Mouse (Mus musculus): ENCODE data around the gene Jam3. TPM values are rescaled to one million over a fixed set of nuclear protein-coding genes. Genes with fewer than 3 reads are reported as not detected.

Gene Jam3
- polyA plus RNA-seq, 1 experiment from 2014 or later: 1.5 TPM

- no peak overlapping the region for H3K9ac ChIP-seq (replicated peaks)
- no peak overlapping the region for H3K27ac ChIP-seq (ENCODE audit: low read depth)
- no peak for TF ChIP-seq CTCF (IDR thresholded peaks at IDR 0.05; ENCODE audit: low read depth)
- TF ChIP-seq EP300 (IDR thresholded peaks at IDR 0.05; ENCODE audit: low read depth): no peak
- 75% methylated on average over 13 of the region's 13 CpGs for WGBS (ENCODE audit: insufficient replicate concordance)
- H3K36me3 ChIP-seq (replicated peaks; ENCODE audit: insufficient read depth, low read length): no peaks in the 10 kb centered on the region
- no peak overlapping the region for H3K4me2 ChIP-seq (ENCODE audit: low read depth, low read length)
- no peaks in the 10 kb centered on the region for H3K4me1 ChIP-seq (ENCODE audit: insufficient read depth)
- ATAC-seq (no peak), DNase-seq (no peak)
- H3K4me3 ChIP-seq (ENCODE audit: low read depth, low read length): no peak overlapping the region
- no peaks in the 10 kb centered on the region for H3K9me3 ChIP-seq (ENCODE audit: low read length)
- no peaks in the 10 kb centered on the region for H3K27me3 ChIP-seq (ENCODE audit: insufficient read depth, low read length)
Observed at GRCm38 (mm10) chr9:27175241-27175640, 20.0 kb upstream of the Jam3 start.

DNA sequence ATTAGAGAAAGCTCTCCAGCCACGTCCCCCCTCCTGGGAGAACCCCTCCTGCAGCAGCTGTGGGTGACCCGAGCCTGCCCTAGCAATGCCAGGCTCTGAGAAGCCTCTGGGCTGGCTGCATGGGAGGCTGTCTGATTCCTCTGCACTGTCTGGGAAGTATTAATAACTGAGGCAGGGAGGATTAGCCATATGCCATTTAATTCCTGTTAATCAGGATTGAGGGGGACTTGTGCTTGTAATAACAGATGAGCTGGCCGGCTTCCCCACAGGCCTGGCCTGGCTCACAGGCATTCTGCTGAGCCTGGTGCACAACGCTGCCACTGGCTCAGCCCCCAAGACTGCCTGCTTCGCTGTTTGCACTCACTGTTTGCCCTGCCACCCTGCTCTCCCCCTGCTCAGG is 18.9 kb upstream of the Jam3 start:
- no peaks in the 10 kb centered on the region for H3K4me1 ChIP-seq (ENCODE audit: insufficient read depth)
- H3K36me3 ChIP-seq (replicated peaks; ENCODE audit: insufficient read depth, low read length): no peaks in the 10 kb centered on the region
- no peaks in the 10 kb centered on the region for H3K9me3 ChIP-seq (ENCODE audit: low read length)
- H3K4me2 ChIP-seq (ENCODE audit: low read depth, low read length): no peak overlapping the region
- 73% methylated on average over 5 of the region's 5 CpGs for WGBS (ENCODE audit: insufficient replicate concordance)
- H3K9ac ChIP-seq (replicated peaks): no peak overlapping the region
- ATAC-seq: no peak
- no peak overlapping the region for H3K4me3 ChIP-seq (ENCODE audit: low read depth, low read length)
- TF ChIP-seq EP300 (IDR thresholded peaks at IDR 0.05; ENCODE audit: low read depth): no peak
- no peak for TF ChIP-seq CTCF (IDR thresholded peaks at IDR 0.05; ENCODE audit: low read depth)
- H3K27me3 ChIP-seq (ENCODE audit: insufficient read depth, low read length): no peaks in the 10 kb centered on the region
- no peak overlapping the region for H3K27ac ChIP-seq (ENCODE audit: low read depth)
- no peak for DNase-seq

- Histone ChIP-seq H3K9ac (replicated peaks) (no peak overlapping the region), H3K4me1 (ENCODE audit: insufficient read depth) (no peaks in the 10 kb centered on the region), H3K9me3 (ENCODE audit: low read length) (no peaks in the 10 kb centered on the region), H3K36me3 (replicated peaks; ENCODE audit: insufficient read depth, low read length) (no peaks in the 10 kb centered on the region), H3K27me3 (ENCODE audit: insufficient read depth, low read length) (no peaks in the 10 kb centered on the region), H3K4me3 (ENCODE audit: low read depth, low read length) (no peak overlapping the region), H3K27ac (ENCODE audit: low read depth) (no peak overlapping the region), H3K4me2 (ENCODE audit: low read depth, low read length) (no peak overlapping the region)
- no peak for ATAC-seq
- no peak for DNase-seq
- TF ChIP-seq EP300 (IDR thresholded peaks at IDR 0.05; ENCODE audit: low read depth): no peak
- no peak for TF ChIP-seq CTCF (IDR thresholded peaks at IDR 0.05; ENCODE audit: low read depth)
- 78% methylated on average over 2 of the region's 2 CpGs for WGBS (ENCODE audit: insufficient replicate concordance)
Observed at GRCm38 (mm10) chr9:27173646-27174045, 18.4 kb upstream of the Jam3 start.

- DNase-seq (no peak), ATAC-seq (no peak)
- Histone ChIP-seq H3K9ac (replicated peaks) (no peak overlapping the region), H3K4me3 (ENCODE audit: low read depth, low read length) (no peak overlapping the region), H3K27ac (ENCODE audit: low read depth) (no peak overlapping the region), H3K36me3 (replicated peaks; ENCODE audit: insufficient read depth, low read length) (no peaks in the 10 kb centered on the region), H3K9me3 (ENCODE audit: low read length) (no peaks in the 10 kb centered on the region), H3K4me2 (ENCODE audit: low read depth, low read length) (no peak overlapping the region), H3K27me3 (ENCODE audit: insufficient read depth, low read length) (no peaks in the 10 kb centered on the region), H3K4me1 (ENCODE audit: insufficient read depth) (no peaks in the 10 kb centered on the region)
- 64% methylated on average over 6 of the region's 6 CpGs for WGBS (ENCODE audit: insufficient replicate concordance)
- TF ChIP-seq EP300 (IDR thresholded peaks at IDR 0.05; ENCODE audit: low read depth) (no peak), CTCF (IDR thresholded peaks at IDR 0.05; ENCODE audit: low read depth) (no peak)
Observed at GRCm38 (mm10) chr9:27172839-27173238, 17.6 kb upstream of the Jam3 start.

DNA sequence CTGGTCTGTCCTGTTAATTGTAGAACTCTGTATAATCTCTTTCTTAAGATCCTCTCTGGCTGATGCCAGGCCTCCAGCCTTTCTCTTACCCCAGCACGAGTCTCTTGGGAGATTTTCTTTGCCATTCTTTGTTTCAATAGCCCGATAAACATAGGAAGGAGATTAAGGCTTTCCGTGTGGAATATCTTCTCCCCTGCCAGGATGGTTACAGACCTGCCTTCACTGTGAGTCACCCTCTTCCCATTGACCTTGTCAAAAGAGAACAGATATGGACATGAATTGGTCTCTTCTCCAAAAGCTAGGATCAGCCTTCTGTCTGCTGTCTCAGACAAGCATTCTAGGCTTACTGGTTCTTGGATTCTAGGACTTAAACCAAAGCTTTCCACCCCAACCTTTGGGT is 15.5 kb upstream of the Jam3 start:
- Histone ChIP-seq H3K4me3 (ENCODE audit: low read depth, low read length) (no peak overlapping the region), H3K4me1 (ENCODE audit: insufficient read depth) (no peaks in the 10 kb centered on the region), H3K4me2 (ENCODE audit: low read depth, low read length) (no peak overlapping the region), H3K9me3 (ENCODE audit: low read length) (no peaks in the 10 kb centered on the region), H3K27me3 (ENCODE audit: insufficient read depth, low read length) (no peaks in the 10 kb centered on the region), H3K36me3 (replicated peaks; ENCODE audit: insufficient read depth, low read length) (no peaks in the 10 kb centered on the region), H3K9ac (replicated peaks) (no peak overlapping the region), H3K27ac (ENCODE audit: low read depth) (no peak overlapping the region)
- 69% methylated on average over 3 of the region's 3 CpGs for WGBS (ENCODE audit: insufficient replicate concordance)
- ATAC-seq (no peak), DNase-seq (no peak)
- TF ChIP-seq EP300 (IDR thresholded peaks at IDR 0.05; ENCODE audit: low read depth) (no peak), CTCF (IDR thresholded peaks at IDR 0.05; ENCODE audit: low read depth) (no peak)

DNA sequence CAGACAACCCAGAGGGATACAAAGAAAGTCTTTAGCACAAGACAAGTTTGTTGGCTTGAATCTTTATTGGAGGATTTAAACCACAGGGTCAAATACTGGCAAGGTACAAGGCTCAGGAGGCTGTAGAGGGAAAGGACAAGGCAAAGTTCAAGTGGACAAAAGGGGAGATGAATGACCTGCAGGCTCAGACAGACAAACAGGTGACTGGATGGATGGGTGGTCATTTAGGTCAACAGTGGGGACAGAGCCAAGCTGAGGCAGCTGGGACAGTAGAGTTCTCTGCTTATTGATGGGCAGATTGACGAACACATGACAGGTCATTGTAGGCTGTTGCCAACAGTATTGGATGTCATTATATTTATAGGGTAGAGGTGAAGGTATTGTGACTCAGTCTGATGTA is 11.8 kb upstream of the Jam3 start:
- no peak overlapping the region for H3K27ac ChIP-seq (ENCODE audit: low read depth)
- DNase-seq (no peak), ATAC-seq (no peak)
- no peaks in the 10 kb centered on the region for H3K9me3 ChIP-seq (ENCODE audit: low read length)
- H3K4me1 ChIP-seq (ENCODE audit: insufficient read depth): no peaks in the 10 kb centered on the region
- no peaks in the 10 kb centered on the region for H3K36me3 ChIP-seq (replicated peaks; ENCODE audit: insufficient read depth, low read length)
- H3K27me3 ChIP-seq (ENCODE audit: insufficient read depth, low read length): no peaks in the 10 kb centered on the region
- H3K9ac ChIP-seq (replicated peaks): no peak overlapping the region
- 83% methylated on average over 1 of the region's 1 CpGs for WGBS (ENCODE audit: insufficient replicate concordance)
- H3K4me2 ChIP-seq (ENCODE audit: low read depth, low read length): no peak overlapping the region
- TF ChIP-seq EP300 (IDR thresholded peaks at IDR 0.05; ENCODE audit: low read depth): no peak
- no peak for TF ChIP-seq CTCF (IDR thresholded peaks at IDR 0.05; ENCODE audit: low read depth)
- H3K4me3 ChIP-seq (ENCODE audit: low read depth, low read length): no peak overlapping the region

DNA sequence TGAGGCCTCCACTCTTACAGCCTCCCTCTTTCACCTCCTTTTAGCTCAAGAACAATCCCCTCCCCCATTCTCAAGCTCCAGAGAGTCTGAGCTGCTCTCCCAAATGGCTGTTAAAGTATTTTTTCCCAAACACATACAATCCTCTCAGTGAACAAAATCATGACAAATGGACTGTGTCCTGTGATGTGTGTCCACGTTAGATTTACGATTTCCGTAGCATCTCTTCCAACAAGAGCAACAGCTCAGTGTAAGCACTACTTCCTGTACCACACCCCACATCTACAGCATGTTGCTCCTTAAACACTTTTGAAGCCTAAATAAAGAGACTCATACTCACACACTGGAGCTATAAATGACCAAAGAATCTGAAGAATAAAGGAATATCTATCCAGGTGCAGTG is 10.4 kb upstream of the Jam3 start:
- no peak for DNase-seq
- 71% methylated on average over 3 of the region's 3 CpGs for WGBS (ENCODE audit: insufficient replicate concordance)
- TF ChIP-seq EP300 (IDR thresholded peaks at IDR 0.05; ENCODE audit: low read depth): no peak
- no peak for TF ChIP-seq CTCF (IDR thresholded peaks at IDR 0.05; ENCODE audit: low read depth)
- Histone ChIP-seq H3K4me1 (ENCODE audit: insufficient read depth) (no peaks in the 10 kb centered on the region), H3K27me3 (ENCODE audit: insufficient read depth, low read length) (no peaks in the 10 kb centered on the region), H3K4me3 (ENCODE audit: low read depth, low read length) (no peak overlapping the region), H3K27ac (ENCODE audit: low read depth) (no peak overlapping the region), H3K9me3 (ENCODE audit: low read length) (no peaks in the 10 kb centered on the region), H3K9ac (replicated peaks) (no peak overlapping the region), H3K4me2 (ENCODE audit: low read depth, low read length) (no peak overlapping the region), H3K36me3 (replicated peaks; ENCODE audit: insufficient read depth, low read length) (no peaks in the 10 kb centered on the region)
- ATAC-seq: no peak
